Mouse (Mus musculus) 3134 (cell line): Measurements from ENCODE around the gene Slc6a21.

Experiments
- DNase-seq: peaks from one replicate; pipeline ENCODE4 v3.0.0-alpha.2; 2011; ENCODE audit warnings: low spot score; ENCODE audit not compliant: insufficient read length; ENCODE audit errors: extremely low read depth

Slc6a21 gene

GRCm38 (mm10) chr7:45277136-45277760 lies at the start of gene Slc6a21:
TSS of gene Slc6a21 (plus strand) at chr7:45277513.
- DNase-seq: peak; percentile 83

GRCm38 (mm10) chr7:45228548-45228947 lies 48.8 kb upstream of the Slc6a21 start:
- no peak for DNase-seq

DNA sequence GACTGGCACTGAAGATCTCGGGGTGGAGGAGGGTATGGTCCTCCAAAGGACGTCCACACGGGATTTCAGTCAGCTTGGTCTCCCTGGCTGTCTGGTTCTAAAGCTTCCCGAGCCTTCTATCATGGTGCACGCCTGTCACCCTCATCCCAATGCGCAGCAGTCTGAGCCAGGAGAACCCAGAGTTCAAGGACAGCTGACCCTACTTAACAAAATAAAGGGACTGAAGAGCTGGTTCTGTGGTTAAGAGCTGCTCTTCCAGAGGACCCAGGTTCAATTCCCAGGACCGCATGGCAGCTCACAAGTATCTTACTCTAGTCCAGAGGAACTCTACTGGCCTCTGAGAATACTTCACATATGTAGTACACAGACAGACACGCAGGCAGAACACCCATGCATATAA lies 48.3 kb upstream of the Slc6a21 start:
- no peak for DNase-seq

DNA sequence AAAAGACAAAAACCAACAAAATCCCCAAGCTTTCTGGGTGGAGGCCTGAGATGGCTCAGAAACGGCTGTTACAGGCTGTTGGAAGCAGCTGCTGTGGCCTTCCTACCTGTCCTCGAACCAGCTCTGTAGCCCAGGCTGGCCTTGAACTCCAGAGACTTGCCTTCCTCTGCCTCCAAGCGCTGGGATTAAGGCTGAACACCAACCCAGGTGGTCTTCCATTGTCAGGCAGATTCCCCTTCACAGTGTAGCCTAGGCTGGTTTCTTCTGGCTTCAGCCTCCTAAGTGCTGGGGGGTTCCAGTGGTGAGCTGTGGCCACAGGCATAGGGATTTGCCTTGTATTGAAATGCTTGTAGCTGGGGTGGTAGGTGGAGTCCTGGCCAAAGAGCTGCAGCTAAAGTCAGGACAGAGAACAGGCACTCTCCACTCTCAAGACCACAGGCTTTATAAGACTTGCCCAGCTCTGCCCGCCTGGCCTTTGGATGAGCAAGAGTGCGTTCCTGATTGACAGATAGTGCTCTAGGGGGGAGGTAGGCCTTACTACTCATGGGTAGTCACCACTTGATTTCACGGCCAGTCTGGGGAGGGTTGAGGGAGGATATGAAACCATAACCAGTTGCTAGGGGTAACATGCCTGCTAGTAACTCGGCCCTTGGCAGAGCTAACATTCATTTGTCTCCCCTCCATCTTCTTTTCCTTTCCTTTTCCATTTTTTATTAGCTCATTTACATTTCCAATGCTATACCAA lies 47.7 kb upstream of the Slc6a21 start:
- no peak for DNase-seq

DNA sequence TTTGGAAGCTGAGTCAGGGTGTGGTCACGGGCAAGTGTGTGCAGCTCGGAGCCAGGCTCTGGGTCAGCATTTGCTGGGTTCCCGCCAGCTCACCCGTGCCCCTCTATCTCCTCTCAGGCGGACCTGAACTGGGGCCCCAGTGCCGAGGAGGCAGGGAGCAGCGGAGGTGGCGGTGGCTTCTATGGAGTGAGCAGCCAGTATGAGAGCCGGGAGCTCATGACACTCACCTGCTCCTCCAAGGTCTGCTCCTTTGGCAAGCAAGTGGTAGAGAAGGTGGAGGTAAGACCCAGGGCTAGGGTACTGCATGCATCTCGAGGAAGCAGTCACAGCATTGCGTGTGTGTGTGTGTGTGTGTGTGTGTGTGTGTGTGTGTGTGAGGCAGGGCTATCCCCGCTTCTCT lies 46.1 kb upstream of the Slc6a21 start:
- DNase-seq: no peak

GRCm38 (mm10) chr7:45231941-45232340 lies 45.4 kb upstream of the Slc6a21 start:
- no peak for DNase-seq

DNA sequence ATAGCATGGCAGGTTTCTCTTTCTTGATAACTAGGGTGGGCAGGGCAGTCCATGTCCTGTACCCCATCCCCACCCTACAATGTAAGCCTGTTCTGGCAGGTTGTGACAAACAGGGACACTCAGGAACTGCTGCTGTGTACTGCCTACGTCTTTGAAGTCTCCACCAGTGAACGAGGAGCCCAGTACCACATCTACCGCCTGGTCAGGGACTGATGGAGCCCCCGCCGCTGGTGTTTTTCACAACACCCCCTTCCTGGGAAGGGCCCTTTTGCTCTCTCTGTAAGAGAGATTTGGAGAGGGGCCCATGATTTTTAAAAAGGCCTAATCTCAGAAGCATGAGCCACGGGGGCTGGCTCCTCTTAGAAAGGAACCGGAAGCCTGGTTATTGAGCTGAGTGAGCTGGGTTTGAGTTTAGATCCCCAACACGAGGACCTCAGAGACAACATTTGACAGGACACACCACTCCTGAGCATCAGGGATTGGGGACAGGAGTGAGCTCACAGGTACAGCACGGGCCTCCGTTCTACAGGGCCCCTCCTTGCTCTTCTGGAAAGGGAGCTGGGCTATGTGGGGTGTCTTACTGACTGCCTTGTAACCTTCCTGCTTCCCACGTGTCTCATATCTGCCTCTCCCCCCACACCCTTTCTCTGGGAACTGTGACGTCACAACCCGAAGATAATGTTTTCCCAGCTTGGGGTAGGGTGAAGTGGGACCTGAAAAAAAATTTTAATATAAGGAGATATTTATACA lies 44.4 kb upstream of the Slc6a21 start:
- no peak for DNase-seq

- no peak for DNase-seq
Observed at GRCm38 (mm10) chr7:45233580-45234332, 43.6 kb upstream of the Slc6a21 start.

- no peak for DNase-seq
Observed at GRCm38 (mm10) chr7:45234333-45234841, 42.9 kb upstream of the Slc6a21 start.

GRCm38 (mm10) chr7:45234922-45235571 lies 42.3 kb upstream of the Slc6a21 start:
- DNase-seq: no peak

DNA sequence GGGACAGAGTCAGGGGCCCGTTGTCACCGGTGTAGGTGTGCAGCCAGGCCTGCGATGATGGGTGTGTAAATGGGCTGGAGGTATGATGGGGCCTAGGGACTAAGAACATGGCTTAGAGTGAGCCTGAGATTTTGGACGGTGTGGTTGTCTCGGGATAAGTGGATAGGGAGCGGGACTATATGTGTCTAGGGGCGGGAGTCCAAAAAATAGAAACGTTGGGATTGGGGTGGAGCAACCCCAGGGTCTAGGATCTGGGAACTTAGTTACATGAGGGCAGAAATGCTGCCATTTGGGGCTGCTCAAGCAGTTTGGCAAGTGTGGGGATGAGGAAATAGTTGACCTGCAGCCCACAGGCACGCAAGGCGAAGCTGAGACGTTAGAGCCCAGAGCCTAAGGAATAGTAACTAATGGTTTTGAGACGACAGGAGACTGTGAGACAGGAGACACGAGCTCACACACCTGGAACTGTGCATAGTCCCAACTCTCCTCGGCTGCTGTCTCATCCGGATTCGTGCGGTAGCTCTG lies 41.6 kb upstream of the Slc6a21 start:
- no peak for DNase-seq

DNA sequence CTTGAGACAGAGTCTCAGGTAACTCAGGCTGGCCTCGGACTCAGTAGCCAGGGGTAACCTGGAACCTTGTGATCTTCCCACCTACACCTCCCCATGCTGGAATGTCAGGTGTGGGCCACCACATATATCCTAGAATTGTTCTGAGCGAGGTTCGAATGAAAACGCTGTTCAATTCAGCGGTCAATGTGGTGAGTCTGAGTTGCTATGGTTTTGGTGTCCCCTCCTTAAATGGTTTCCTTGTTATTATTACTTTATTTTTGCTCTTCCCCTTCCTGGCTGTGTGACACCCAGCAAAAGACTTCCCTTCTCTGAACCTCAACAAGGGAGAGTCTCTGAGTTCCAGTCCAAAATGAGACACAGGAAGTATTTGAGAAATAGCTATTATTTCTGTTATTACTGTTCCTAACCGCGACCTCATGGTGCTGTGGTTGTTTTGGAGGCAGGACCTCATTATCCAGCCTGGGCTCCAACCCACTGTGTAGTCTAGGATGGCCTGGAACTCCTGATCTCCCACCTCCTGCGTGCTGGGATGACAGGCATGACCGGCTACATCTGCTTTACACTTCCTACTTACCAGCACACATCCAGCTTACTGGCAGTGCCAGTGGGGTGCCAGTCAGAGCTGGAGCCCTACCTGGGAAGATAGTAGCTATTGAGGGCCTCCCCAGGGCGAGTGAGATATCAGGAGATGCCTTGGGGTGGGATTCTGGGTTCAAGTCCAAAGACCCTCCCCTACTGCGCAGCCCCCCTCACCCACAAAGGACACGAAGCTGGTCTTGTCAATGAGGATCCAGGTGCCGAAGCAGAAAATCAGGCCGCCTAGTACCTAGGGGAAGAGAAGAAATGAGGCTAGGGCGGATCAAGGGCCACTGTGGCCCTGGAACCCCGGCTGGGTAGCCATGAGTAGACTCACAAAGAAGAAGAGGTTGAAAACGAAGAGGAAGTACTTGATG lies 39.3 kb upstream of the Slc6a21 start:
- no peak for DNase-seq

DNA sequence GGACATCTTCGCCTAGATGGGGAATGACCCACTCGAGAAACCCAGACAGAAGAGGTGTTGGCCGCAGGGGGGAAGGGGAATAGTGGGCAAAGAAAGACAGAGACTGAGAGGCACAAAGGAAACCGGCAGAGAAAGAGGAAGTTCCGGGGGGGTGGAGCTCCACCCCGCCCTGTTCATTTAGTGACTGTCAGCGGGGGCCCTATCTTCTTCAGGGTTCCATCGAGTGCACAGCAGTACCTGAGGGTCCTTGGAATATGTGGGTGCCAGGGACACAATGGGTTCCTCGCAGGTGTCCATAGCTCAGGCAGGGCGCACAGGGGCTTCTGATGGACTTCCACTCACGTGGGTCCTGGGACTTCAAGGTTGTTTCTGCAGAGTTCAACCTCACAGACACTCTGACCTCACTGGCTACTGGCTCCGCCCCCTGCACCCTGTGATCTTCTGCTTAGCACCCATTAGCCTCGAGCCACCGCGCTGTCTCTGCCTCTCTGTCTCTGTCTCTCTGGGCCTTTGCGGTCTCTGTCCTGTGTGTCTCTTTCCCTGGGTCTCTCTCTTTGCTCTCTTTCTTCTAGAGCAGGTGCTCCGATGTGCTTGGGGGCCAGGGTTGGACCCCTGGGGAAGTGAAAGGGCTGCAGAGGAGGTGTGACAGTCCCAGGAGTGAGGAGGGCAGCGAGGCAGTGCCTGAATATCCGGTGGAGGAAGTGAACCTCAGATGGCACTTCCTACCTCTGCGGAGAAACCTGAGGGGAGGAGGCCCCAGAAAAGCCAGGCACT lies 38.4 kb upstream of the Slc6a21 start, which contains the start of gene Cd37:
Gene Cd37, minus strand, starts transcription at position 393 of the 774 bp plus-strand sequence.
- no peak for DNase-seq

DNA sequence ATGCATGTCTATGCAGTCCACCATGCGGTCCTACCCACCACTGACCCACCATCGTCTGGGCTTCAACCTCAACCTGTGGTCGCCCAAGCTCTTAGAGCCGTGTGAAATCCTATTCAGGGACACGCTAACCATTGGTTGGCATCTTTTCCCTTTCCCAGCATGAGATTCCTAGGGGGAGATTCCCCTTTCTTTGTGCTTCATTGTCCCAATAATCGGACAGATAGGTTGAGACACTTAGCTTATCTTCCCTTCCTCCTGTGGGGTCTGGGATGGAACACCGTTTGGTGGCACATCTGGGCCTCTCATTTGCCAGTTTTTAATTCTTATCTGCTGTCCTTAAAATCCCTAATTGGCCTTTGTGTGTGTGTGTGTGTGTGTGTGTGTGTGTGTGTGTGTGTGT lies 37.2 kb upstream of the Slc6a21 start:
- DNase-seq: no peak

- DNase-seq: no peak
Observed at GRCm38 (mm10) chr7:45240633-45241388, 36.5 kb upstream of the Slc6a21 start, which contains the start of gene Slc6a16. TSS of gene Slc6a16 (plus strand) at chr7:45241085.

DNA sequence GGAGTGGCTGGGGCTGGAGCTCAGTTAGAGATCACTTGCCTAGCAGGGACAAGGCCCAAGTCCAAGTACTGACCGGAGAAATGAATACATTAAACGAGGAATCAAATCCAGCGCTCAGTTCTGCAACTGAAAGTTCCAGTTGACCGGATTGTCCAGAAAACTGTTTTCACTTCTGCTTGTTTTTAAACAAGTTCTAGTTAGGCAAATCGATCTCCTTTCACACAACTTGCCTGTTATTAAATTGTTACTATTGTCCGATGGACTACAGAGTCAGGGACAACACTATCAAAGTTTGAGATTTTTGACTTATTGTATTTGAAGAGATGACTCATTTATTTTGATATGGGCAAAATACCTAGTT lies 35.9 kb upstream of the Slc6a21 start:
- no peak for DNase-seq

DNA sequence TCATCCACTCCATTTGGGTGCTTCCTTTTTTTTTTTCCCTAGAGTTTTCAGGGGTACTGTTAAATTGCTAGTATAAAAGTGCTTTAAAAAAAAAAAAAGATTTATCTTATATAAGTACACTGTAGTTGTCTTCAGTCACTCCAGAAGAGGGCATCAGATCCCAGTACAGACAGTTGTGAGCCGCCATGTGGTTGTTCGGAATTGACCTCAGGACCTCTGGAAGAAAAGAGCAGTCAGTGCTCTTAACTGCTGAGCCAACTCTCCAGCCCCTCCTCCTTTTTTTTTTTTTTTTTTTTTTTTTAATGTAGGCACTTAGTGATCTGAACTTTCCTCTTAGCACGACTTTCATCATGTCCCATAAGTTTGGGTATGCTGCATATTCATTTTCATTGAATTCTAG lies 29.6 kb upstream of the Slc6a21 start:
- DNase-seq: no peak
